Mouse (Mus musculus): ENCODE measurements around the gene Mnat1. TPM values are rescaled to one million over a fixed set of nuclear protein-coding genes. Genes with fewer than 3 reads are reported as not detected.

The Mnat1 gene
- polyA plus RNA-seq, 1 experiment from 2014 or later = 7.1 TPM

DNA sequence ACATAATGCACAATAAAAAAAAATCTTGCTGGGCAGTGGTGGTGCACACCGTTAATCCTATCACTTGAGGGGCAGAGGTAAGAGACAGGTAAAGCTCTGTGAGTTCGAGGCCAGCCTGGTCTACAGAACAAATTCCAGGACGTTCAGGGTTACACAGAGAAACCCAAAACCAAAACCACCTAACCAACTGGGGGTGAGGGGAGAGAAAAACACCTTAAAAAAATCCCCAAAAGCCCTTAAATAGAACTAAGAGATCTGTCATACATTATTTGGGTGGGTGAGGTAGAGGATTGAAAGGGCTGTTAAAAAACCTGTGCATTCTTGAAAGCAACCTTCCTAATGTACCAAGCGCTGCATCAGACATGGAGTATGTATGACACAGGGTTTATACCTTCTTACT is 85.0 kb downstream of the Mnat1 start:
- Histone ChIP-seq H3K9me3 (replicated peaks; ENCODE audit: control insufficient read depth, low read length) (no peaks in the 10 kb centered on the region), H3K27ac (ENCODE audit: low read length) (no peak overlapping the region), H3K4me3 (ENCODE audit: low read depth, low read length) (no peak overlapping the region), H3K9ac (ENCODE audit: low read depth, low read length) (no peak overlapping the region), H3K36me3 (ENCODE audit: control insufficient read depth, insufficient read depth) (no peaks in the 10 kb centered on the region), H3K4me1 (ENCODE audit: control insufficient read depth, low read depth, low read length) (peaks cover 3% of the 10 kb centered on the region), H3K27me3 (ENCODE audit: control insufficient read depth, insufficient read depth, low read depth, low read length) (no peaks in the 10 kb centered on the region), H3K4me2 (ENCODE audit: low read depth, low read length) (no peak overlapping the region)
- ATAC-seq (ENCODE audit: low read depth) = no peak
- 71% methylated on average over 4 of the region's 4 CpGs for WGBS (ENCODE audit: insufficient replicate concordance)

DNA sequence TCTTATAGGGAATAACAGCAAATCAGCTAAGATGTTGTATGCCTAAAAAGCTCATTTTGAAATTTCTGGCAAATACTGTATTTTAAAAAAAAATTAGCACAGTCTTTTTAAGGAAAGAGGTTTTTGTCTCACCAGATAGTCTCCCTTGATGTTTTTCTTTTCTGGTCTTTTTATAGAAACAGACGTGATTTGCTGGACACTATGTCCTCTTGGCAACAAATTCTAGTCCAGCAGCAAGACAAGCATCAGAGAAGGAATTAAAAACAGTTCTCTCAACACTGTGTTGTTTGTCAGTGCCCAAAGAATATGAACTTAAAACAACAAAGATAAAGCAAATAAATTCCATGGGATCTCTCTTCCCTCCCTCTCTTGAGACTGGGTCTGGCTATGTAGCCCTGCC is 85.6 kb downstream of the Mnat1 start:
- Histone ChIP-seq H3K4me2 (ENCODE audit: low read depth, low read length) (no peak overlapping the region), H3K27me3 (ENCODE audit: control insufficient read depth, insufficient read depth, low read depth, low read length) (no peaks in the 10 kb centered on the region), H3K9ac (ENCODE audit: low read depth, low read length) (no peak overlapping the region), H3K36me3 (ENCODE audit: control insufficient read depth, insufficient read depth) (no peaks in the 10 kb centered on the region), H3K9me3 (replicated peaks; ENCODE audit: control insufficient read depth, low read length) (no peaks in the 10 kb centered on the region), H3K27ac (ENCODE audit: low read length) (no peak overlapping the region), H3K4me1 (ENCODE audit: control insufficient read depth, low read depth, low read length) (peaks cover 3% of the 10 kb centered on the region), H3K4me3 (ENCODE audit: low read depth, low read length) (no peak overlapping the region)
- WGBS (ENCODE audit: insufficient replicate concordance) = 50% methylated on average over 1 of the region's 1 CpGs
- ATAC-seq (ENCODE audit: low read depth) = no peak

- no peak overlapping the region for H3K4me2 ChIP-seq (ENCODE audit: low read depth, low read length)
- no peaks in the 10 kb centered on the region for H3K27me3 ChIP-seq (ENCODE audit: control insufficient read depth, insufficient read depth, low read depth, low read length)
- no peak overlapping the region for H3K9ac ChIP-seq (ENCODE audit: low read depth, low read length)
- 65% methylated on average over 3 of the region's 3 CpGs for WGBS (ENCODE audit: insufficient replicate concordance)
- no peaks in the 10 kb centered on the region for H3K9me3 ChIP-seq (replicated peaks; ENCODE audit: control insufficient read depth, low read length)
- no peak overlapping the region for H3K4me3 ChIP-seq (ENCODE audit: low read depth, low read length)
- no peaks in the 10 kb centered on the region for H3K36me3 ChIP-seq (ENCODE audit: control insufficient read depth, insufficient read depth)
- ATAC-seq (ENCODE audit: low read depth) = no peak
- H3K4me1 ChIP-seq (ENCODE audit: control insufficient read depth, low read depth, low read length) = peaks cover 3% of the 10 kb centered on the region
- no peak overlapping the region for H3K27ac ChIP-seq (ENCODE audit: low read length)
Measured at GRCm38 (mm10) chr12:73210454-73210853, 86.9 kb downstream of the Mnat1 start.

DNA sequence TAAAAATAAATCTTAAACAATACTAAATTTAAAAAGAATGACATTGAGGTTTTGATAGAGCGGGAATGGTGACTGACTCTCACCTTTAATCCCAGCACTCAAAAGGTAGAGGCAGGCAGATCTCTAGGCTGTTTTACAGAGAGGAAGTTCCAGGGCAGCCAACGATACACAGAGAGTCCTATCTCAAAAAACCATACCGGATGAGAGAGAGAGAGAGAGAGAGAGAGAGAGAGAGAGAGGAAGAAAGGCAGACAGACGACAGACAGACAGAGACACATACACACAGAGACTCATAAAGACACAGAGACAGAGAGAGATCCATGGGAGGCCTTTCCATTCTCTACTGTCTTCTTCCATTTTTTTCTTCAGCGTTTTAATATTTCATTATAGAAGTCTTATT is 92.3 kb downstream of the Mnat1 start:
- no peak overlapping the region for H3K9ac ChIP-seq (ENCODE audit: low read depth, low read length)
- no peaks in the 10 kb centered on the region for H3K9me3 ChIP-seq (replicated peaks; ENCODE audit: control insufficient read depth, low read length)
- peaks cover 6% of the 10 kb centered on the region; the same call in 1 of the 2 replicates for H3K36me3 ChIP-seq (ENCODE audit: control insufficient read depth, insufficient read depth)
- no peak for ATAC-seq (ENCODE audit: low read depth)
- no peaks in the 10 kb centered on the region for H3K27me3 ChIP-seq (ENCODE audit: control insufficient read depth, insufficient read depth, low read depth, low read length)
- WGBS (ENCODE audit: insufficient replicate concordance) = 41% methylated on average over 5 of the region's 5 CpGs
- H3K4me1 ChIP-seq (ENCODE audit: control insufficient read depth, low read depth, low read length) = no peaks in the 10 kb centered on the region
- H3K27ac ChIP-seq (ENCODE audit: low read length) = no peak overlapping the region
- no peak overlapping the region for H3K4me3 ChIP-seq (ENCODE audit: low read depth, low read length)
- H3K4me2 ChIP-seq (ENCODE audit: low read depth, low read length) = no peak overlapping the region

- H3K27me3 ChIP-seq (ENCODE audit: control insufficient read depth, insufficient read depth, low read depth, low read length) = no peaks in the 10 kb centered on the region
- H3K4me3 ChIP-seq (ENCODE audit: low read depth, low read length) = no peak overlapping the region
- no peaks in the 10 kb centered on the region for H3K9me3 ChIP-seq (replicated peaks; ENCODE audit: control insufficient read depth, low read length)
- no peak overlapping the region for H3K9ac ChIP-seq (ENCODE audit: low read depth, low read length)
- 80% methylated on average over 5 of the region's 5 CpGs for WGBS (ENCODE audit: insufficient replicate concordance)
- no peak overlapping the region for H3K4me2 ChIP-seq (ENCODE audit: low read depth, low read length)
- H3K4me1 ChIP-seq (ENCODE audit: control insufficient read depth, low read depth, low read length) = no peaks in the 10 kb centered on the region
- no peak for ATAC-seq (ENCODE audit: low read depth)
- no peak overlapping the region for H3K27ac ChIP-seq (ENCODE audit: low read length)
- peaks cover 6% of the 10 kb centered on the region; the same call in 1 of the 2 replicates for H3K36me3 ChIP-seq (ENCODE audit: control insufficient read depth, insufficient read depth)
Measured at GRCm38 (mm10) chr12:73218632-73219031, 95.1 kb downstream of the Mnat1 start.

DNA sequence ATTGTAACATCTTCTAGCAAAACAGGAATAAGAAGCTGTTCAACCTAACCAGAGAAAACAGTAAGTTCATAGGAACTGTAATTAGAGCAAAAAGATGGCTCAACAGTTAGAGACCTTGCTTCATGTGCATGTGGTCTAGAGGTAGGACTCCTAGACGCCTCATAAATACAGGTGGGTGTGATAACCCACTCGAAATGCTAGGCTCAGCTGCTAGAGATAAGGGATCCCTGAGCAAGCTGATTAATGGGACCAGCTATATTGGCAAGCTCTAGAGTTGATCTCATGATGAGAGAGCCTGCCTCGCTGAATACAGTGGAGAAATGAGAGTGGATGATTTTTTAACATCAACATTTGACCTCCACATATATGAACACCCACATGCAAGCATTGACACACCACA is 97.7 kb downstream of the Mnat1 start:
- Histone ChIP-seq H3K36me3 (ENCODE audit: control insufficient read depth, insufficient read depth) (peaks cover 6% of the 10 kb centered on the region; the same call in 1 of the 2 replicates), H3K4me3 (ENCODE audit: low read depth, low read length) (no peak overlapping the region), H3K4me2 (ENCODE audit: low read depth, low read length) (no peak overlapping the region), H3K9ac (ENCODE audit: low read depth, low read length) (no peak overlapping the region), H3K9me3 (replicated peaks; ENCODE audit: control insufficient read depth, low read length) (no peaks in the 10 kb centered on the region), H3K27ac (ENCODE audit: low read length) (no peak overlapping the region), H3K4me1 (ENCODE audit: control insufficient read depth, low read depth, low read length) (no peaks in the 10 kb centered on the region), H3K27me3 (ENCODE audit: control insufficient read depth, insufficient read depth, low read depth, low read length) (no peaks in the 10 kb centered on the region)
- ATAC-seq (ENCODE audit: low read depth) = peak; percentile 55
- WGBS (ENCODE audit: insufficient replicate concordance) = 37% methylated on average over 3 of the region's 3 CpGs

DNA sequence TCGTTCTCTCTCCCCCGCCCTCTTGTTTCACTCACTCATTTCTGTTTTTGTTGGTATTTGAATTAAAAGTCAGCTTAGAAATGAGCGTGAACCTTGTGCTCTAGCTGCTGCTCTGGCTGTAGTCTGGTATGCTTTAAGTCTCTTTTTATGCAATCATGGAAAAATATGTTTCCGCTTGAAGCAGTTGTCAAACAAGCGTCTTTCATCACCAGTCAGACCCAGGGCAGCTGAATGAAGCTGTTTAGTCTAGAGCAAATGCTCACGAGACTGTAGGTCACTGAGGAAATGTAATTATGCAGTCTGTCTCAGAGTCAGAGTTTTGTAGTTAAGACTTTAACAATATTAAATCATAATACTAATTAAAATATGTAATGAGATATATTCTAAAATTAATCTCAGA is 100.4 kb downstream of the Mnat1 start:
- no peak for ATAC-seq (ENCODE audit: low read depth)
- Histone ChIP-seq H3K4me3 (ENCODE audit: low read depth, low read length) (no peak overlapping the region), H3K27ac (ENCODE audit: low read length) (no peak overlapping the region), H3K9ac (ENCODE audit: low read depth, low read length) (no peak overlapping the region), H3K27me3 (ENCODE audit: control insufficient read depth, insufficient read depth, low read depth, low read length) (no peaks in the 10 kb centered on the region), H3K9me3 (replicated peaks; ENCODE audit: control insufficient read depth, low read length) (no peaks in the 10 kb centered on the region), H3K4me2 (ENCODE audit: low read depth, low read length) (no peak overlapping the region), H3K4me1 (ENCODE audit: control insufficient read depth, low read depth, low read length) (no peaks in the 10 kb centered on the region), H3K36me3 (ENCODE audit: control insufficient read depth, insufficient read depth) (peaks cover 5% of the 10 kb centered on the region; the same call in 1 of the 2 replicates)
- 65% methylated on average over 6 of the region's 6 CpGs for WGBS (ENCODE audit: insufficient replicate concordance)

DNA sequence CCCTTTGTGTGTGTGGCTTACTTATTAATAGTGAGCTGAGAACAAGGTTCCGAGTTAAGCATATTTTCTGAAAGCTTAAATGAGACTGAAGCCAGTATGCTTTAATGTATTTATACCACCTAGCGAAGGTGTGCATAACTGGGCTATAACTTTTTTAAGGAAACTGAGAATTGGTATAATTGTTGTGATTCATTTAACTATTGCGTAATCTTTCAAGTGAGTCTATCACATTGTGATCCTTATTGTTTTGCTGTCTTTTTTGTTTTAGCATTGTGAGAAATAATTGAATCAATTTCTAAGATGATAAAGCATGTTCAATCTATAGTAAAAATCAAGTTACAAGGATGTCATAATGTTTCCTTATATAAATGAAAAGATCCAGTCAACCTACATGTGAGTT is 104.9 kb downstream of the Mnat1 start:
- Histone ChIP-seq H3K9me3 (replicated peaks; ENCODE audit: control insufficient read depth, low read length) (no peaks in the 10 kb centered on the region), H3K27ac (ENCODE audit: low read length) (no peak overlapping the region), H3K4me3 (ENCODE audit: low read depth, low read length) (no peak overlapping the region), H3K4me2 (ENCODE audit: low read depth, low read length) (no peak overlapping the region), H3K36me3 (ENCODE audit: control insufficient read depth, insufficient read depth) (no peaks in the 10 kb centered on the region), H3K4me1 (ENCODE audit: control insufficient read depth, low read depth, low read length) (no peaks in the 10 kb centered on the region), H3K27me3 (ENCODE audit: control insufficient read depth, insufficient read depth, low read depth, low read length) (no peaks in the 10 kb centered on the region), H3K9ac (ENCODE audit: low read depth, low read length) (no peak overlapping the region)
- ATAC-seq (ENCODE audit: low read depth) = no peak
- 77% methylated on average over 3 of the region's 3 CpGs for WGBS (ENCODE audit: insufficient replicate concordance)

DNA sequence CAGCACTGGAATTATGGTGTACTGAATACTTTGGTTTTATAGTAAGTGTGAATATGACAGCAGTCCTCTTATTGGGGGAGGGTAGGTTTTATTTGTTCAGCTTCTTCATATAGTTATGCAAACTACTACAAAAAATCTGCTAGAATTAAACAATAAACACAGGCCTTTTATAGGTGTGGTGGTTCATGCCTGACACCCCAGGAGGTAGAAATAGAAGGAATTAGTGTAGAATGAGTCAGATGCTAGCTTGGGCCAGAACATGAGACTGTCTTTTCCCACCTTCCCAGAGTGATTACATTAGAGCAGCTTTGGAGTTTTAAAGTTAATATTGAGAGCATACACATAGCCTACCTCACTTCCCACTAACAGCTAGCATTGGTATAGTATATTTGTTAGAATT is 106.7 kb downstream of the Mnat1 start:
- no peak overlapping the region for H3K27ac ChIP-seq (ENCODE audit: low read length)
- no peaks in the 10 kb centered on the region for H3K27me3 ChIP-seq (ENCODE audit: control insufficient read depth, insufficient read depth, low read depth, low read length)
- H3K9ac ChIP-seq (ENCODE audit: low read depth, low read length) = no peak overlapping the region
- ATAC-seq (ENCODE audit: low read depth) = no peak
- H3K4me3 ChIP-seq (ENCODE audit: low read depth, low read length) = no peak overlapping the region
- no peaks in the 10 kb centered on the region for H3K36me3 ChIP-seq (ENCODE audit: control insufficient read depth, insufficient read depth)
- H3K4me1 ChIP-seq (ENCODE audit: control insufficient read depth, low read depth, low read length) = no peaks in the 10 kb centered on the region
- H3K4me2 ChIP-seq (ENCODE audit: low read depth, low read length) = no peak overlapping the region
- H3K9me3 ChIP-seq (replicated peaks; ENCODE audit: control insufficient read depth, low read length) = no peaks in the 10 kb centered on the region

- H3K4me3 ChIP-seq (ENCODE audit: low read depth, low read length) = no peak overlapping the region
- H3K4me1 ChIP-seq (ENCODE audit: control insufficient read depth, low read depth, low read length) = no peaks in the 10 kb centered on the region
Measured at GRCm38 (mm10) chr12:73231552-73231951, 108.0 kb downstream of the Mnat1 start.

More at GRCm38 (mm10) chr12:73231552-73231951, 108.0 kb downstream of the Mnat1 start:
- Histone ChIP-seq H3K9ac (ENCODE audit: low read depth, low read length) (no peak overlapping the region), H3K27ac (ENCODE audit: low read length) (no peak overlapping the region), H3K36me3 (ENCODE audit: control insufficient read depth, insufficient read depth) (no peaks in the 10 kb centered on the region), H3K27me3 (ENCODE audit: control insufficient read depth, insufficient read depth, low read depth, low read length) (no peaks in the 10 kb centered on the region), H3K9me3 (replicated peaks; ENCODE audit: control insufficient read depth, low read length) (no peaks in the 10 kb centered on the region), H3K4me2 (ENCODE audit: low read depth, low read length) (no peak overlapping the region)
- ATAC-seq (ENCODE audit: low read depth) = no peak

Measured in liver, embryonic 16.5 days (tissue).